In genomic region chr17:28761871-28762270, GRCm38 (mm10) we compare ENCODE assay signal across 8 mouse cellular contexts. TPM values are rescaled to one million over a fixed set of nuclear protein-coding genes. Genes with fewer than 3 reads are reported as not detected.
DNase-seq lines count a peak whose midpoint lies in the region; TF ChIP-seq lines count a peak whose summit lies in the region.
"Had no signal": no experiment of that assay in that cellular context is flagged by ENCODE, and none has a peak within 500 bp of the region (broad histone marks: within the 10 kb centered on the region; RNA-seq: fewer than 3 reads in every experiment).

No protein-coding gene starts in this region.

- DNase-seq in CD4-positive, CD25-positive, alpha-beta regulatory T cell, adult 2 months (ENCODE audit: low read depth, low spot score), result peak; percentile 83
- DNase-seq in MN1 (ENCODE audit: low spot score), result peak; percentile 73
- DNase-seq in cerebellum, postnatal 10 days, result peak; percentile 89 to 90
- peak; percentile 75 to 76 for DNase-seq in gastrocnemius, postnatal 4 days (ENCODE audit: low spot score in 2 of 2)
- peak; percentile 39 to 77 for DNase-seq in layer of hippocampus, adult 2 months (ENCODE audit: low spot score in 2 of 2)
- DNase-seq in lung, postnatal 25 days (ENCODE audit: low spot score), result peak; percentile 84
- DNase-seq in spleen, adult 18-20 months, result peak; percentile 54 to 72

- no peak overlapping the region for H3K4me3 ChIP-seq in layer of hippocampus, adult 2 months
- H3K4me3 ChIP-seq: limb, embryonic 13.5 days had no signal

- peak; percentile 94 for TF ChIP-seq CTCF in layer of hippocampus, adult 2 months (conservative IDR thresholded peaks at IDR 0.05)

- no peak overlapping the region for H3K27ac ChIP-seq in layer of hippocampus, adult 2 months
- H3K27ac ChIP-seq: limb, embryonic 13.5 days had no signal

RNA-seq across cellular contexts. Expression of gene Mapk13, which starts 7.2 kb away (rescaled TPM):
- total RNA-seq in gastrocnemius, postnatal 4 days (2021), result 1 to 10 TPM in 1 of 2 experiments, under 1 TPM in 1; 0.78 to 1.6 TPM
- total RNA-seq in layer of hippocampus, adult 2 months (2021), result under 1 TPM; 0.59 to 0.66 TPM

RNA-seq across cellular contexts. Expression of gene AC170998.1, which starts 36.0 kb away (rescaled TPM):
- 1 to 10 TPM in 1 of 2 experiments, under 1 TPM in 1; 0.81 to 1.4 TPM for total RNA-seq in gastrocnemius, postnatal 4 days (2021)
- total RNA-seq in layer of hippocampus, adult 2 months (2021), result 1 to 10 TPM; 2.7 to 5.5 TPM

RNA-seq across cellular contexts. Expression of gene Brpf3, which starts 39.0 kb away (rescaled TPM):
- total RNA-seq in gastrocnemius, postnatal 4 days (2021), result 10 to 100 TPM; 23.1 to 24.6 TPM
- 10 to 100 TPM; 43.4 to 44.8 TPM for total RNA-seq in layer of hippocampus, adult 2 months (2021)
